Mouse (Mus musculus): Measurements from ENCODE around the gene Rassf4.

DNA sequence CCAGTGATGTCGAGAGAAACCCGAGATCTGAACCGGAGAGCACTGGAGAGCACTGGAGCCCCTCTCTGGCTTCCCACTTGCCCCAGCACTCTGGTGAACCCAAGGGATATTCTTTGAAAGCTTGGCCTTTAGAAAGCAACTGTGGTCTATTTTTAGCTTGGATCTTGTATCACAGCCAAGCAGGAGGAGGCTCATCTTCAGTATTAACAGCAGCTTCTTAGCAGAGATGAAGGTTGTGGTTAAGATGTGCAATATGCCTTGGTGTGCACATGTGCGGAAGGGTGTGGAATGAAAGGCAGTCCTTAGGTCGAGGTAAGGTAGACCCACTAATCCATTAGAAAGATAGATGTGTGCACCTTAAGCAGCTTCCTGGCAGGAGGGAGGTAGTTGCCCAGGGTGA, 40.8 kb upstream of the Rassf4 start:
- TF ChIP-seq CTCF (conservative IDR thresholded peaks at IDR 0.05; ENCODE audit: low read length) (no peak), POU5F1 (IDR thresholded peaks at IDR 0.05; ENCODE audit: borderline replicate concordance, low read length) (no peak), NANOG (IDR thresholded peaks at IDR 0.05; ENCODE audit: borderline replicate concordance, low read length) (no peak)
